Mouse (Mus musculus): ENCODE measurements around the gene Lrrtm3.

- TF ChIP-seq CHD2 (IDR thresholded peaks at IDR 0.05; ENCODE audit: low read depth, low read length) = no peak
- no peak for TF ChIP-seq ZC3H11A (IDR thresholded peaks at IDR 0.05; ENCODE audit: borderline replicate concordance, low read depth, low read length)
These were observed 28.8 kb upstream of the Lrrtm3 start for GRCm38 (mm10) chr10:64118833-64119232.

Data from ES-E14 (cell line).